Mouse (Mus musculus) erythroblast, embryonic 14.5 days (primary cell): ENCODE data around the gene Grhl1. TPM values are rescaled to one million over a fixed set of nuclear protein-coding genes. Genes with fewer than 3 reads are reported as not detected.
A peak's percentile ranks its signal among the peaks of the same experiment; 100 is the strongest.

Experiments used
- H3K27me3 ChIP-seq: 2 replicates; pipeline ENCODE4 v1.6.1; 2012; ENCODE audit warnings: inconsistent platforms; ENCODE audit not compliant: control insufficient read depth
- H3K36me3 ChIP-seq: 2 replicates; pipeline ENCODE4 v1.6.1; 2012; ENCODE audit warnings: mild to moderate bottlenecking, inconsistent platforms; ENCODE audit not compliant: control insufficient read depth
- H3K4me1 ChIP-seq: 2 replicates; pipeline ENCODE4 v1.6.1; 2012; ENCODE audit warnings: inconsistent platforms; ENCODE audit not compliant: control insufficient read depth
- H3K4me3 ChIP-seq: replicated peaks from 2 replicates; pipeline ENCODE3; 2012; ENCODE audit warnings: moderate library complexity, mild to moderate bottlenecking, inconsistent platforms
- H3K9me3 ChIP-seq: 2 replicates; pipeline ENCODE4 v1.6.1; 2012; ENCODE audit warnings: low read length, inconsistent platforms, mixed read lengths; ENCODE audit not compliant: control insufficient read depth
- GATA1 ChIP-seq: IDR thresholded peaks from 2 replicates; pipeline ENCODE4 v1.6.1; 2012; ENCODE audit warnings: low read length, inconsistent platforms, mixed read lengths
- TAL1 ChIP-seq: IDR thresholded peaks from 3 replicates; pipeline ENCODE4 v1.6.1; 2012; ENCODE audit warnings: low read length, inconsistent platforms, mixed read lengths
- polyA plus RNA-seq: library from polyadenylated mRNA; stranded (reverse); fragments of >175 nt; gene quantifications from 2 replicates; pipeline ENCODE4 v1.2.3, GENCODE M21; 2012

The Grhl1 gene
- polyA plus RNA-seq, 1 experiment: 0.04 TPM

DNA sequence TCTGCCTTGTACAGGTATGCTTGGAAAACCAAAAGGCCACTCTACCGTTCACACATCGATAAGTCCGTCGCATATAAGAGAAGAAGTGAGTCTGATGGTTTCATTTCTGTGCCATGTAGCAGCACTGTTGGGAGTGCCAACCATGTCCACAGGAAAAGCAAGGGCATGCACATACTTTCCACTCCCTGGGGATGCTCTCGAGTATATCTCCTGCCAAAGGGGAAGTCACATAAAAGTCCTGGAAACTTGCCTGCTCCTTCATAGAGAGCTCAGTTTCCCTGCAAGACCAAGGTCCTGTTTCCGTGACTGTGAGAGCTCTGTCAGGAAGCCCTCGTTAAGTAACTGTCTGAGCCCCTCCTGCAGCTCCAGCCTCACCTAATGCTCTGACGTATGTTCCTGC lies 16.1 kb upstream of the Grhl1 start:
- peaks cover 4% of the 10 kb centered on the region for H3K36me3 ChIP-seq
- H3K4me1 ChIP-seq: peaks cover 4% of the 10 kb centered on the region; the same call in 1 of the 2 replicates
- H3K9me3 ChIP-seq: no peaks in the 10 kb centered on the region
- H3K27me3 ChIP-seq: no peaks in the 10 kb centered on the region
- TF ChIP-seq TAL1: no peak
- no peak for TF ChIP-seq GATA1
- no peak overlapping the region for H3K4me3 ChIP-seq

DNA sequence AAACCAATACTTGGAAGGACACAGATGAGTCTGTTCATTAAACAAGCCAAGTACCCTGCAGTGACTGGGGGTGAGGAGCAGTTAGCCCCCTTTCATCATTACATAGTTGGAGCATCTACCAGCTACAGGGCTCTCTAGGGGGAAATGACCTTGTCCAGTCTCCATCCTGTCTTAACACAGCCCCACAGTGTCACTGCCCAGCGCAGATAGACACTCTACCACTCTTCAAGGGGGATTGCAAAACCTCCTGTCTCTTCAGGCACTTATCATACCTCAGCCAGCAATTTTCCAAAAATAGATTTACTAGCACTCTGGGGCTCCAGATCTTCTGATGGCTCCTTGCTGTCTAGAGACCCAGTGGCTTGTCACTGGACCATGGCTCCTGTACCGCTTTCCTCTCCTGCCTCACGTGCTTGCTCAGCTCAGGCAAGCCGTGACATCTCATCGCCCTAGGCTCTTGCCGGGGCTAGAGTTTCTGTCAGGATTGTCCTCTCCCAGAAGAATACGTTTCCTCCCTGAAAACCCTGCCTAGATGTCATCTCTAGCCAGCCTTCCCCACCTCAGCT lies 8.6 kb upstream of the Grhl1 start:
- peaks cover 5% of the 10 kb centered on the region for H3K4me1 ChIP-seq
- no peaks in the 10 kb centered on the region for H3K9me3 ChIP-seq
- H3K27me3 ChIP-seq: no peaks in the 10 kb centered on the region; the same call in 1 of the 2 replicates
- TF ChIP-seq GATA1 (no peak), TAL1 (no peak)
- no peaks in the 10 kb centered on the region; the same call in 1 of the 2 replicates for H3K36me3 ChIP-seq
- H3K4me3 ChIP-seq: no peak overlapping the region

DNA sequence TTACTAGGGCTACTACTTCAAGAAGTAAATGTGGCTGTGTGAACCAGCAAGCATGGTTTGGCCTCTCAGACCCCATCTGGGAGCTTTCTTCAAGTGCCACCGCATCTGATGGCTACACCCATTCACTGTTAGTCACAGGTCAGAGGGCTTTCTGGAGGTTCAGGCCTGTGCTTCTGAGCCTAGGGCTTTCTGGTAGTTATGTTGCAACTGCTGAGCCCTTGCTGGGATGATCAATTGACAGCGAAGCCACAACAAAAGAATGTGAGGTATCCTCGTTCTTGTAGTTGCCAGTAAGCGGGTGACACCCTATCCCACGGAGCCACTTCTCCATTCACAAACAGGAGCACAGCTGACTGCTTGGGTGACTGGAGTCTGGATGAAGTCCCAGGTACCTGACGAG lies 6.8 kb upstream of the Grhl1 start:
- Histone ChIP-seq H3K9me3 (no peaks in the 10 kb centered on the region), H3K4me3 (no peak overlapping the region), H3K4me1 (peaks cover 5% of the 10 kb centered on the region), H3K36me3 (no peaks in the 10 kb centered on the region), H3K27me3 (peaks cover 2% of the 10 kb centered on the region)
- no peak for TF ChIP-seq GATA1
- no peak for TF ChIP-seq TAL1

DNA sequence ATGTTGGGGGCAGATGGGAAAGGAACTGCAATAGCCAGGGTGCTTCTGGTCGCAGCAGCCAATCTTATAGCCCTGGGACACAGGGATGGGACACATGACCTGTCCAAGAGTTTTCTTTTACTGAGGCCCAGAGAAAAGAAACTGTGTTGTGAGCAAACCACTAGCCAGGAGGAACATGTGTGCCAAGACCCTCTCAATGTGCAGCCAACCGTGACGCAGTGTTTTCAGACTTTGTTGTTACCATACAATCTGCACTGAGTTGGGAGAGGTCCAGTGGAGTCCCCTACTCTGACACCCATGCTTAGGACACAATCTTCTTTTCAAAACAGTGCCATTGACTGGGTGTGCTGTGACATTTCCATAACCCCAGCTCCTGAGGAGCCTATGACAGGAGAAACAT lies 4.5 kb upstream of the Grhl1 start:
- TF ChIP-seq TAL1: no peak

DNA sequence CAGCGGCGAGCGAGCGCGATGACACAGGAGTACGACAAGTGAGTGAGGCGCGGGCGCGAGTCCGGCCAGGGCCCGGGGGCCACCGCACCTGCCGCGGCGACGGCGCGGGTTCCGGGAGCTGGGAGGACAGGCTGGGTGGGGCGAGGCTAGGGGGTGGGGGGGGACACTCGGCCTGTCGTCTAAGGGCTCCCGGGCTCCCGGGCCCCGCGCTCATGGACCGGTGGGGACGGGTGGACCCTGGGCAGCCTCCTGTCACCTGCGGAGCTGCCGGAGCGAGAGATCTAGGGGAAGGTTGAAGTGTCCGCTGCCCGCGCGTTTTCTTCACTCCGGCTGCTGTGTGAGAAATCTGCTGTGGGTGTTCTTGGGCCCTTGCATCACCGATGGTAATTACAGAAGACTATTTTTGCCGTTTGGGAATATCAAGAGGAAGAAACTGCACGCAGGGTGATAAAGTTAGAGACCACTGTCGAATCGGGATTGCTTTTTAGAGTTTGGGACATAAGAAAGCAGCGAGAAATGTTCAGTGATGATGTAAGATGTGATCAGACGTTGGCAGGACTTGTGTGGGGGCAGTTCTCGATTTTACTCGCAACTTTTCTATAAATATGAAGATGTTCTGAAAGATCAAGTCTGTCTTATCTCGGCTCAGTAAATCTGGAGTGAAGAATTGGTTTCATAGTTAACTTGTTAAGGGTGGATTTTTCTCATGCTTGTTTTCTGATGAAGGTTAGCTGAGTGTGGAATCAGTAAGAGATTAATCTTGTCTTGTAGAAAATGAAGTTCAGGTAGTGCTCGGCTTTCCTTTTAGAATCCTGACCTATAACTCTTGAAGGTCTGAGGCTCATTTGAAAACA lies 565 bp downstream of the Grhl1 start:
- peak overlapping the region; percentile 71 for H3K4me3 ChIP-seq
- H3K27me3 ChIP-seq: peaks cover 47% of the 10 kb centered on the region
- TF ChIP-seq GATA1: no peak
- no peak for TF ChIP-seq TAL1
- H3K36me3 ChIP-seq: peaks cover 15% of the 10 kb centered on the region
- peaks cover 23% of the 10 kb centered on the region for H3K4me1 ChIP-seq
- no peaks in the 10 kb centered on the region for H3K9me3 ChIP-seq

More for the DNA sequence above, 4.5 kb upstream of the Grhl1 start:
- Histone ChIP-seq H3K4me3 (no peak overlapping the region), H3K36me3 (no peaks in the 10 kb centered on the region), H3K27me3 (peaks cover 25% of the 10 kb centered on the region), H3K9me3 (no peaks in the 10 kb centered on the region), H3K4me1 (peaks cover 17% of the 10 kb centered on the region)

DNA sequence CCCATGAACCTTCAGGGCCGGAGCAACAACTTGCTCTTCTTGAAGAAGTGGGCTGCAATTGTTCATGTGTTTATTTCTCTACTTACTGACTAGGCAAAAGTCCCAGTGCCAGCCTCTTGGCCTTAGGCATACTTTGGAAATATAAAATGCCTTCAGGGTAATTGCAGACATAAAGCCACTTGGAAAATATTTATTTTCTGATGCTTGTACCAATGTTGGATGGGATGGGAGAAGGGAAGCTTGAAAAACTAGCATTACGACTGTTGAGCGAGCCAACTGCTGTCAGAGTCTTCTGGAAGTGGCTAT lies 1.1 kb downstream of the Grhl1 start:
- Histone ChIP-seq H3K4me1 (peaks cover 23% of the 10 kb centered on the region), H3K27me3 (peaks cover 47% of the 10 kb centered on the region), H3K36me3 (peaks cover 19% of the 10 kb centered on the region), H3K4me3 (peak overlapping the region; percentile 71), H3K9me3 (no peaks in the 10 kb centered on the region)
- TF ChIP-seq TAL1 (no peak), GATA1 (no peak)

DNA sequence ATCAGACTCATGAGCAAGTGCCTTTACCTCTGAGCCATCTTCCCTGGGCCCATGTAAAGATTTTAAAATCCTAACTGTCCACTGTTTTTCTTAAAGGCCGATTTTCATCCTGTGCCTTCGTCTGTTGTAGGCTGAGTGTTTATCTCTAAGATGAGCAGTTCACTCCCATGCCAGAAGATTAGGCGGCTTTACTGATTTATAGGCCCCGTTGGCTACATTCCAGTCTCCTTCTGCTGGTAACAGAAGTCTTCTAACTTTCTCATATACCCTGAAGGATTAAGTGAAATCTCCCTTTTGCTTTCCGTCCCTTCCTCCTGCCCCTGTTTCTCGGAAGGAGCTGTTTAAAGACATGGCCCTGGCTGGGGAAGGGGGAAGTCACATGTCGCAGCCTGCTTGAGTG lies 2.8 kb downstream of the Grhl1 start:
- no peaks in the 10 kb centered on the region for H3K9me3 ChIP-seq
- no peak overlapping the region for H3K4me3 ChIP-seq
- peaks cover 47% of the 10 kb centered on the region for H3K27me3 ChIP-seq
- no peak for TF ChIP-seq TAL1
- no peak for TF ChIP-seq GATA1
- H3K36me3 ChIP-seq: peaks cover 25% of the 10 kb centered on the region
- peaks cover 23% of the 10 kb centered on the region for H3K4me1 ChIP-seq

DNA sequence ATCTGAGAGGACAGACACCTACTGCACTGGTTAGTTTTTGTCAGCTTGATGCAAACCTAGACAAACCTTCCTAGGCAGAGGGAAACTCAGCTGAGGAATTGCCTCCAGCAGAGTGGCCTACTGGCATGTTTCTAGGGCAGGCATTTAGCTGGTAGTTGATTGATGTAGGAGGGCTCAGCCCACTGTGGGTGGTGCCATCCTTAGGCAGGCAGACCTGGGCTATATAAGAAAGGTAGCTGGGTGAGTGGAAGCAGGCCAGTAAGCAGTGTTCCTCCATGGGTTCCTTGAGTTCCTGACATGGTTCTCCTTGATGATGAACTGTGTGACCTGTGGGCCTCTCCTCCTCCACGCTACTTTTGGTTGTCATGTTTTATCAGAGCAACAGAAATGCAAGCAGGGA lies 8.4 kb downstream of the Grhl1 start:
- Histone ChIP-seq H3K9me3 (no peaks in the 10 kb centered on the region), H3K4me3 (no peak overlapping the region), H3K27me3 (no peaks in the 10 kb centered on the region; the same call in 1 of the 2 replicates), H3K4me1 (peaks cover 30% of the 10 kb centered on the region), H3K36me3 (peaks cover 57% of the 10 kb centered on the region)
- no peak for TF ChIP-seq TAL1
- TF ChIP-seq GATA1: no peak

DNA sequence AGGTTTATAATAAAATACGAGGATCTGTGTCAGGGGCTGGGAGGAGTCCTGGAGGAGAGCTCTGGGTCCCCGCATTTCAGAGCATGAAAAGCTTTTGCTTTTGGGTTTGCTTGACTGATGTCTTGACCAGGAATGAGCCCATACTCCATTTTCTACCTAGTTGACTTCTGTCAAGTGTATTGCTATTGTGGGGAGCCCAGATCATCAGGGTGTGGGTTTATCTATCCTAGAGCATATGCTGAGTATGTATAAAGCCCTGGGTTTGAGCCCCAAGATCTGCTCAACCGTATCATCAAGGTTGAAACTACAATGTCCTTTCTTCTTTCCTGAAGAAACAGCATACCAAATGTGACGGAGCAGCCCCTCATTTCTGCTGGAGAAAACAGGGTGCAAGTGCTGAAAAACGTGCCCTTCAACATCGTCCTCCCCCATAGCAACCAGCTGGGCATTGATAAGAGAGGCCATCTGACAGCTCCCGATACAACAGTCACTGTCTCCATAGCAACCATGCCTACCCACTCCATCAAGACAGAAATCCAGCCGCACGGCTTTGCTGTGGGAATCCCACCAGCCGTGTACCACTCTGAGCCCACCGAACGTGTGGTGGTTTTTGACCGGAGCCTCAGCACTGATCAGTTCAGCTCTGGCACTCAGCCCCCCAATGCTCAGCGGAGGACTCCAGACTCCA lies 9.1 kb downstream of the Grhl1 start:
- H3K9me3 ChIP-seq: no peaks in the 10 kb centered on the region
- peaks cover 56% of the 10 kb centered on the region for H3K36me3 ChIP-seq
- TF ChIP-seq GATA1: peak; percentile 64; the same call in 1 of the 2 replicates
- peak; percentile 74 for TF ChIP-seq TAL1
- peak overlapping the region; percentile 31 for H3K4me3 ChIP-seq
- peaks cover 30% of the 10 kb centered on the region for H3K4me1 ChIP-seq
- no peaks in the 10 kb centered on the region for H3K27me3 ChIP-seq
